Mouse (Mus musculus): ENCODE results near the gene Cyp2d12. TPM values are rescaled to one million over a fixed set of nuclear protein-coding genes. Genes with fewer than 3 reads are reported as not detected.
"Not testable (repeated sequence)": the region's sequence is repeated elsewhere in the genome, so short reads cannot be mapped to it uniquely, and the experiment has no call there.

The Cyp2d12 gene
- total and polyA plus RNA-seq, 3 experiments: not detected

DNA sequence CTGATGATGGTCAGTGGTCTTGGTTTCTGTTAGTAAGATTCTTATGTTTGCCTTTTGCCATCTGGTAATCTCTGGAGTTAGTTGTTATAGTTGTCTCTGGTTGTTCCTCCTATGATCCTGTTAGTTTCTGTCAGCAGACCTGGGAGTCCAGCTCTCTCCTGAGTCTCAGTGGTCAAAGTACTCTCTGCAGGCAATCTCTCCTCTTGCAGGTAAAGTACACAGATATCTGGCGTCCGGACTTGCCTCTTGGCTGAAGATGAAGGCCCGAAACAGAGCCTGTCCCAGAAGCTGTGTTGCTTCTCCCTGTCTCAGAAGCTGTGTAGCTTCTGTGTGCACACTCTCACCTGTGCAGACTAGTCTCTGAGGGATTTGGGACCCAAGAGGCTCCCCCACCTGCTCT, 22.2 kb upstream of the Cyp2d12 start:
- DNase-seq (ENCODE audit: extremely low read depth); H3K4me1 ChIP-seq (ENCODE audit: control insufficient read depth in 1 of 2, insufficient read depth in 2 of 2); H3K27ac ChIP-seq (ENCODE audit: insufficient read depth, low read depth); H3K36me3 ChIP-seq (replicated peaks in 1 of 2; ENCODE audit: control insufficient read depth in 1 of 2, insufficient read depth in 1 of 2, low read length in 1 of 2); H3K9ac ChIP-seq (ENCODE audit: insufficient read depth, low read depth); dilution Hi-C loops (cut with MboI; ENCODE audit: extremely low pct_ligation_motif_present, extremely low pct_unique_long_range_greater_than_20kb, low sequenced_read_pairs); H3K9me3 ChIP-seq (replicated peaks; ENCODE audit: low read length); H3K79me2 ChIP-seq (replicated peaks; ENCODE audit: control insufficient read depth, extremely low read depth, insufficient read depth, poor library complexity, severe bottlenecking); H3K4me2 ChIP-seq (ENCODE audit: insufficient read depth, low read depth, poor library complexity, severe bottlenecking); in situ Hi-C loops (cut with MboI; ENCODE audit: low pct_ligation_motif_present, low pct_unique_long_range_greater_than_20kb, low sequenced_read_pairs); H3K4me3 ChIP-seq (replicated peaks in 1 of 3; ENCODE audit: low read depth in 2 of 3, low read length in 2 of 3, poor library complexity in 1 of 3): not testable (repeated sequence)
- peaks cover 15% of the 10 kb centered on the region for H3K27me3 ChIP-seq (replicated peaks)

DNA sequence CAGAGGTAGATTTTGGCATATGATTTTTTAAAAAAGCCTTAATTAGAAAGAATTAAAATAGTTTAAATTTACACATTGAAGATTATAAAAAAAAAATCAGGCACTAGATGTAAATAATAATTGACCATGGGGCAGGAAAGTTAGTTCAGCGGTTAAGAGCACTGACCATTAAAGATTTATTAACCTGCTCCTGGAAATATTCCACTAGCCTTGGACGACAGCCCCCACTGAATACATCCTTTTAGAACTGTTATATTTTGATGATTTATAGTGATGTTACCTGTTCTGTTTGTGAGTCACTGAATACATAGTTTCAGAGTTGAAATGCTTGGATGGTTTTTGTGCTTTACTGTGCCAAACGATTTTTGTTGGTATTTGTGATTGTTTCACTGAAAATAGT, 11.9 kb upstream of the Cyp2d12 start:
- H3K79me2 ChIP-seq (replicated peaks; ENCODE audit: control insufficient read depth, extremely low read depth, insufficient read depth, poor library complexity, severe bottlenecking); H3K9me3 ChIP-seq (replicated peaks; ENCODE audit: low read length); H3K36me3 ChIP-seq (replicated peaks in 1 of 2; ENCODE audit: control insufficient read depth in 1 of 2, insufficient read depth in 1 of 2, low read length in 1 of 2); H3K4me1 ChIP-seq (ENCODE audit: control insufficient read depth in 1 of 2, insufficient read depth in 2 of 2); H3K9ac ChIP-seq (ENCODE audit: insufficient read depth, low read depth); H3K27me3 ChIP-seq (replicated peaks); DNase-seq (ENCODE audit: extremely low read depth); H3K27ac ChIP-seq (ENCODE audit: insufficient read depth, low read depth); H3K4me3 ChIP-seq (replicated peaks in 1 of 3; ENCODE audit: low read depth in 2 of 3, low read length in 2 of 3, poor library complexity in 1 of 3); dilution Hi-C loops (cut with MboI; ENCODE audit: extremely low pct_ligation_motif_present, extremely low pct_unique_long_range_greater_than_20kb, low sequenced_read_pairs); H3K4me2 ChIP-seq (ENCODE audit: insufficient read depth, low read depth, poor library complexity, severe bottlenecking); in situ Hi-C loops (cut with MboI; ENCODE audit: low pct_ligation_motif_present, low pct_unique_long_range_greater_than_20kb, low sequenced_read_pairs): not testable (repeated sequence)

DNA sequence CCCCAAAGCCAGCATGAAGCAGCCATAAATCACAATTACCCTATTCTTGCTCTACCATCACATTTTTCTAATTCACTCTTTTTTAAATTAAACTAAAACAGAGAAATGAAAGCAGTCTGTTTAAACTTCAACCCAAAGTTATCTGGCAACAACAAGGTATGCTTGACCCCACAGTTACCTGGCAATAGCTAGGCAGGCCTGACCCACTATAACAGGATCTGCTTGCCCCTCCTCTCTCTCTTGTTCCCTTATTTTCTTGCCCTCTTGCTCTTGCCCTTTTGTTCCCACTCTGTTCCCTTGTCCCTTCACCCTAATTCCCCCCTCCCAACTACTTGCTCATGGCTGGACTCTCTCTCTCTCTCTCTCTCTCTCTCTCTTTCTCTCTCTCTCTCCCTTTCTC, 10.3 kb upstream of the Cyp2d12 start:
- H3K4me3 ChIP-seq (replicated peaks in 1 of 3; ENCODE audit: low read depth in 2 of 3, low read length in 2 of 3, poor library complexity in 1 of 3); dilution Hi-C loops (cut with MboI; ENCODE audit: extremely low pct_ligation_motif_present, extremely low pct_unique_long_range_greater_than_20kb, low sequenced_read_pairs); H3K4me2 ChIP-seq (ENCODE audit: insufficient read depth, low read depth, poor library complexity, severe bottlenecking); H3K27ac ChIP-seq (ENCODE audit: insufficient read depth, low read depth); in situ Hi-C loops (cut with MboI; ENCODE audit: low pct_ligation_motif_present, low pct_unique_long_range_greater_than_20kb, low sequenced_read_pairs); H3K4me1 ChIP-seq (ENCODE audit: control insufficient read depth in 1 of 2, insufficient read depth in 2 of 2); H3K9ac ChIP-seq (ENCODE audit: insufficient read depth, low read depth); H3K36me3 ChIP-seq (replicated peaks in 1 of 2; ENCODE audit: control insufficient read depth in 1 of 2, insufficient read depth in 1 of 2, low read length in 1 of 2); DNase-seq (ENCODE audit: extremely low read depth); H3K79me2 ChIP-seq (replicated peaks; ENCODE audit: control insufficient read depth, extremely low read depth, insufficient read depth, poor library complexity, severe bottlenecking); H3K9me3 ChIP-seq (replicated peaks; ENCODE audit: low read length); H3K27me3 ChIP-seq (replicated peaks): not testable (repeated sequence)

DNA sequence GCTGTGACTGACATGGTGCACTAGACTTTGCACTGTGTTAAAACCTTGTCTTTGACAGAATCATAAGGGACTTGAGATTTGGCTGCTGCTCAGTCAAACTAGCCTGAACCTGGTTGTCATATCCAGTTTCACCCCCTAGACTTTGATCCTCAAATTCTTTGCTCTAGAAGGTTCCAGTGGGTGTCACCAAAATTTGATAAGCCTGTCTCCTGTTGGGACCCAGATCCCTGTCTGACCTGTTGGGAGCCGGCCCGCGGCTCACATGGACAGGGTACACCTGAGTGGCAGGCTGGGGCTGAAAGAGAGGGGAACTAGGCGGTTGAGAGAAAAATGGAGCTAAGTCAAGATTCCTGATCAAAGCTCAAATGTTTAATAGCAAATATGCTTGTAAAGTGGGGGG, 7.1 kb upstream of the Cyp2d12 start:
- dilution Hi-C loops (cut with MboI; ENCODE audit: extremely low pct_ligation_motif_present, extremely low pct_unique_long_range_greater_than_20kb, low sequenced_read_pairs); H3K4me1 ChIP-seq (ENCODE audit: control insufficient read depth in 1 of 2, insufficient read depth in 2 of 2); H3K9me3 ChIP-seq (replicated peaks; ENCODE audit: low read length); H3K79me2 ChIP-seq (replicated peaks; ENCODE audit: control insufficient read depth, extremely low read depth, insufficient read depth, poor library complexity, severe bottlenecking); DNase-seq (ENCODE audit: extremely low read depth); in situ Hi-C loops (cut with MboI; ENCODE audit: low pct_ligation_motif_present, low pct_unique_long_range_greater_than_20kb, low sequenced_read_pairs); H3K4me3 ChIP-seq (replicated peaks in 1 of 3; ENCODE audit: low read depth in 2 of 3, low read length in 2 of 3, poor library complexity in 1 of 3); H3K4me2 ChIP-seq (ENCODE audit: insufficient read depth, low read depth, poor library complexity, severe bottlenecking); H3K9ac ChIP-seq (ENCODE audit: insufficient read depth, low read depth); H3K27me3 ChIP-seq (replicated peaks); H3K27ac ChIP-seq (ENCODE audit: insufficient read depth, low read depth); H3K36me3 ChIP-seq (replicated peaks in 1 of 2; ENCODE audit: control insufficient read depth in 1 of 2, insufficient read depth in 1 of 2, low read length in 1 of 2): not testable (repeated sequence)

DNA sequence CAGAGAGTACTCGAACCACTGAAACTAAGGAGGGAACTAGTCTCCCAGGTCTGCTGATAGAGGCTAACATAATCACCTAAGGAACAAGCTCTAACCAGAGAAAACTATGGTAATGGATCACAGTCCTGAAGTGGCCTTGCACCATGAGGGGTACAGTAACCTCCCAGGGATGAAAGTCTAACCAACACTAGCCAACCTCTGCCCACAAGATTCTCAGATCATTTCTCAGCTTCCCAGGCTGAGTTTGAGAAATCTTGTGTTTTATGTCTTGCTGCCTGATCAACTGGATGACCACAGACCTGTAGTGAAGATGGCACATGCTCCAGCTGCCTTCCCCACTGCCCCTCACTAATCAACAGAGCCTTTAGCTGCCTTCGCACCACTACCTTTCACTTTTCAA, 1.7 kb upstream of the Cyp2d12 start:
- H3K9me3 ChIP-seq (replicated peaks; ENCODE audit: low read length); H3K27ac ChIP-seq (ENCODE audit: insufficient read depth, low read depth); H3K36me3 ChIP-seq (replicated peaks in 1 of 2; ENCODE audit: control insufficient read depth in 1 of 2, insufficient read depth in 1 of 2, low read length in 1 of 2); in situ Hi-C loops (cut with MboI; ENCODE audit: low pct_ligation_motif_present, low pct_unique_long_range_greater_than_20kb, low sequenced_read_pairs); dilution Hi-C loops (cut with MboI; ENCODE audit: extremely low pct_ligation_motif_present, extremely low pct_unique_long_range_greater_than_20kb, low sequenced_read_pairs); H3K4me3 ChIP-seq (replicated peaks in 1 of 3; ENCODE audit: low read depth in 2 of 3, low read length in 2 of 3, poor library complexity in 1 of 3); H3K4me1 ChIP-seq (ENCODE audit: control insufficient read depth in 1 of 2, insufficient read depth in 2 of 2); H3K9ac ChIP-seq (ENCODE audit: insufficient read depth, low read depth); H3K4me2 ChIP-seq (ENCODE audit: insufficient read depth, low read depth, poor library complexity, severe bottlenecking); H3K79me2 ChIP-seq (replicated peaks; ENCODE audit: control insufficient read depth, extremely low read depth, insufficient read depth, poor library complexity, severe bottlenecking); DNase-seq (ENCODE audit: extremely low read depth): not testable (repeated sequence)
- H3K27me3 ChIP-seq (replicated peaks): peaks cover 34% of the 10 kb centered on the region
